Mouse (Mus musculus): ENCODE measurements around the gene Coro1c. TPM values are rescaled to one million over a fixed set of nuclear protein-coding genes. Genes with fewer than 3 reads are reported as not detected.
A peak's percentile ranks its signal among the peaks of the same experiment; 100 is the strongest.

Coro1c gene
- total and polyA plus RNA-seq, 2 experiments from 2014 or later, result 165 to 311 TPM

DNA sequence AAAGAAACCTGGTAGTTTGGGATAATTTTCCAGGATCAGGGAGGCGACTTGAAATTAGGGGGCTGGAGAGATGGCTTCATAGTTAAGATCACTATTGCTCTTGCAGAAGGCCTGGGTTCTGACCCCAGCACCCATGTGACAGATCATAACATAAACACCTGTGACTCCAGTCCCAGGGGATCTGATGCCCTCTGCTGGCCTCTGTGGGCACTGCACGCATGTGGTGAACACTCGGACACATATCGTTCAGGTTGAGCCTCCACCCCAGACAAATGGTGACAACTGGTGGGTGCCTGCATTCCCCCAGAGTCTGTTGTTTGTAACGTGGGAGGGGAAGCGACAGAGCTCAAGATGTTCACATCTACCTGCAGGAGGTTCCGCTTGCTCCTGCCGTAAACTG, 47.3 kb downstream of the Coro1c start:
- Histone ChIP-seq H3K9me3 (ENCODE audit: low read length) (no peaks in the 10 kb centered on the region), H3K27ac (ENCODE audit: low read depth, low read length) (no peak overlapping the region), H3K36me3 (ENCODE audit: insufficient read depth, low read length) (peaks cover 15% of the 10 kb centered on the region; the same call in 1 of the 2 replicates), H3K4me2 (ENCODE audit: low read depth, low read length, poor library complexity, severe bottlenecking) (no peak overlapping the region), H3K27me3 (ENCODE audit: insufficient read depth, low read length) (no peaks in the 10 kb centered on the region), H3K4me3 (ENCODE audit: low read depth, low read length) (no peak overlapping the region), H3K4me1 (ENCODE audit: insufficient read depth, low read length) (no peaks in the 10 kb centered on the region), H3K9ac (replicated peaks; ENCODE audit: low read length, poor library complexity, severe bottlenecking) (no peak overlapping the region)
- 96% methylated on average over 8 of the region's 8 CpGs for whole genome bisulfite sequencing
- ATAC-seq (ENCODE audit: low FRiP score) (no peak), DNase-seq (ENCODE audit: low spot score) (no peak)
- TF ChIP-seq CTCF (IDR thresholded peaks at IDR 0.05), result peak; percentile 69

DNA sequence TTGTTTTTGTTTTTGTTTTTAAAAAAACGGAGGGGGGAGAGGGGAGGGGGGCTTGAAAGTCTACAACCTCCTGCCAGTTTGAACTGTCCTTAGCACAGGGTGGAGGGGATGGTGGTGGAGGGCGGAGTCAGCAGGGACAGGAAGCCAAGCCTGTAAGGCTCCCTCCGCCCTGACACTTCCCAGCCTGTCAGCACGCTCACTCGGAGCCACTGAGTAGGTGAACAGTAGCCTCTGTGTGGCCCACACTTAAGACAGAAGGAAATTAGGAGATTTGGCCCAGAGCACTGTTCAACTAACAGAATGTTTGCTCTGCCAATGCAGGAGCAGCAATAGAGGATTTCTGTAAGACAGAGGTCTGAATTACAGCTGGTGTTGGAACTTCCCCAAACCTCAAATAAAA, 49.6 kb downstream of the Coro1c start:
- Histone ChIP-seq H3K36me3 (ENCODE audit: insufficient read depth, low read length) (peaks cover 12% of the 10 kb centered on the region; the same call in 1 of the 2 replicates), H3K27me3 (ENCODE audit: insufficient read depth, low read length) (no peaks in the 10 kb centered on the region), H3K9ac (replicated peaks; ENCODE audit: low read length, poor library complexity, severe bottlenecking) (no peak overlapping the region), H3K9me3 (ENCODE audit: low read length) (no peaks in the 10 kb centered on the region), H3K4me2 (ENCODE audit: low read depth, low read length, poor library complexity, severe bottlenecking) (no peak overlapping the region), H3K4me1 (ENCODE audit: insufficient read depth, low read length) (no peaks in the 10 kb centered on the region), H3K4me3 (ENCODE audit: low read depth, low read length) (no peak overlapping the region), H3K27ac (ENCODE audit: low read depth, low read length) (no peak overlapping the region)
- no peak for TF ChIP-seq CTCF (IDR thresholded peaks at IDR 0.05)
- WGBS, result 79% methylated on average over 5 of the region's 5 CpGs
- ATAC-seq (ENCODE audit: low FRiP score), result no peak
- DNase-seq (ENCODE audit: low spot score), result no peak

DNA sequence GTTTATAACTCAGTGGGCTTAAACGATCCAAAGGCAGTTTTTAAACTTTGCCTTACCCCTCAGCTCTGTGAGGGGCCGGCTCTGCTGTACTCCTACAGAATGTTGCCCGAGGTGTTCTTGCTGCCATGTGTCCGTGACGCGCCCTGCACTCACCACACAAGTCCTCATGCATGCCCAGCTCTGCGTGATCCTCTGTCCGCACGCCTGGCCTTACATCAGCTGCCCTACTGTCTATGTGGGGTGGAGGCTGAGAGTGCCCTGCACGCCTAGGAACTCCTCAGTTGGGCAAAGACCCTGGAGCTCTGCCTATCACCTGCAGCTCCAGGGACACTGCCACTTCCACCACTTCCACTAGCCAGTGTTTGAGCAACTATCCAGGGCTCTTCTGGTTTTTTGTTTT, 50.0 kb downstream of the Coro1c start:
- Histone ChIP-seq H3K4me3 (ENCODE audit: low read depth, low read length) (no peak overlapping the region), H3K27me3 (ENCODE audit: insufficient read depth, low read length) (no peaks in the 10 kb centered on the region), H3K27ac (ENCODE audit: low read depth, low read length) (no peak overlapping the region), H3K4me1 (ENCODE audit: insufficient read depth, low read length) (no peaks in the 10 kb centered on the region), H3K36me3 (ENCODE audit: insufficient read depth, low read length) (peaks cover 7% of the 10 kb centered on the region; the same call in 1 of the 2 replicates), H3K4me2 (ENCODE audit: low read depth, low read length, poor library complexity, severe bottlenecking) (no peak overlapping the region), H3K9me3 (ENCODE audit: low read length) (no peaks in the 10 kb centered on the region), H3K9ac (replicated peaks; ENCODE audit: low read length, poor library complexity, severe bottlenecking) (no peak overlapping the region)
- no peak for DNase-seq (ENCODE audit: low spot score)
- TF ChIP-seq CTCF (IDR thresholded peaks at IDR 0.05), result no peak
- WGBS, result 86% methylated on average over 10 of the region's 10 CpGs
- no peak for ATAC-seq (ENCODE audit: low FRiP score)

DNA sequence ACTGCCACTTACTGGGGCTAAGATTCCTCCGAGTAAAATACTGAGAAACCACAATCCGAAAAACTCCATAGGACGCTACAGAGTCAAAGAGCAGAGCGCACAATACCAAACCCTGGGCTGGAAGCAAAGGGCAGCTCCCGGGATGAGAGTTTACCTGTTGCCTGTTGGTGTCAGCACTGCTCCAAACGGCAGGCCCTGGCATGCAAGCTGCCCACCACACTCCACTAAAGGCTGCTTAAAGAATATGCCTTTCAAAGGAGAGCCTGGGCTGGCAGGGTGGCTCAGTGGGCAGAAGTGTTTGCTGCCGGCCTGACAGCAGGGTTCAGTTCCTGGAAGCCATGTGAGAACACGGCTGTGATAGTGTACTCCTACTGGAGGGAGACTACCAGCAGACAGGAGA, 50.9 kb downstream of the Coro1c start:
- Histone ChIP-seq H3K27ac (ENCODE audit: low read depth, low read length) (no peak overlapping the region), H3K4me1 (ENCODE audit: insufficient read depth, low read length) (no peaks in the 10 kb centered on the region), H3K9ac (replicated peaks; ENCODE audit: low read length, poor library complexity, severe bottlenecking) (no peak overlapping the region), H3K36me3 (ENCODE audit: insufficient read depth, low read length) (peaks cover 6% of the 10 kb centered on the region; the same call in 1 of the 2 replicates), H3K27me3 (ENCODE audit: insufficient read depth, low read length) (no peaks in the 10 kb centered on the region), H3K9me3 (ENCODE audit: low read length) (no peaks in the 10 kb centered on the region), H3K4me2 (ENCODE audit: low read depth, low read length, poor library complexity, severe bottlenecking) (no peak overlapping the region), H3K4me3 (ENCODE audit: low read depth, low read length) (no peak overlapping the region)
- WGBS, result 63% methylated on average over 8 of the region's 8 CpGs
- TF ChIP-seq CTCF (IDR thresholded peaks at IDR 0.05), result peak; percentile 38
- DNase-seq (ENCODE audit: low spot score) (no peak), ATAC-seq (ENCODE audit: low FRiP score) (no peak)

DNA sequence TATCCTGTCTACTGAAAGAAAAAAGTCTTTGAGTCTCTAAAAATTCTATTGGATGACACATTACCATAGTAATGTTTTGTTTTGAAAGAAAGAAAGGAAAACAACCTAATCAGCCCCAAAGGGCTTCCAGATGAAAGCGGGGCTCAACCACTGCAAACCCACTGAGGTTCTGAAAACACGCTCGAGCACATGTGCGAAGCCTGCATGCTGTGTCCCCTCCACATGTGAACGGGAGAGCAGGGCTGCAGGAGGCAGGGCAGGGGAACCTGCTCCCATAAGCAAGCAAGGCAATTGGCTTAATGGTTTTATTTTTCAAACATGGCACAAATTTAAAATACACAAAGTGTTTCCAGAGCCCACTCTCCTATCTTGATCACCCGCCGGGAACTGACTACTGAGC, 51.9 kb downstream of the Coro1c start:
- Histone ChIP-seq H3K4me1 (ENCODE audit: insufficient read depth, low read length) (no peaks in the 10 kb centered on the region), H3K9ac (replicated peaks; ENCODE audit: low read length, poor library complexity, severe bottlenecking) (no peak overlapping the region; the same call in 1 of the 2 replicates), H3K4me3 (ENCODE audit: low read depth, low read length) (no peak overlapping the region), H3K4me2 (ENCODE audit: low read depth, low read length, poor library complexity, severe bottlenecking) (no peak overlapping the region), H3K9me3 (ENCODE audit: low read length) (no peaks in the 10 kb centered on the region), H3K27me3 (ENCODE audit: insufficient read depth, low read length) (no peaks in the 10 kb centered on the region), H3K36me3 (ENCODE audit: insufficient read depth, low read length) (peaks cover 7% of the 10 kb centered on the region), H3K27ac (ENCODE audit: low read depth, low read length) (0 out of 2 replicates have a peak overlapping the region, but pooled peaks have one; percentile 38)
- 63% methylated on average over 7 of the region's 7 CpGs for WGBS
- TF ChIP-seq CTCF (IDR thresholded peaks at IDR 0.05), result no peak
- DNase-seq (ENCODE audit: low spot score) (no peak), ATAC-seq (ENCODE audit: low FRiP score) (no peak)

DNA sequence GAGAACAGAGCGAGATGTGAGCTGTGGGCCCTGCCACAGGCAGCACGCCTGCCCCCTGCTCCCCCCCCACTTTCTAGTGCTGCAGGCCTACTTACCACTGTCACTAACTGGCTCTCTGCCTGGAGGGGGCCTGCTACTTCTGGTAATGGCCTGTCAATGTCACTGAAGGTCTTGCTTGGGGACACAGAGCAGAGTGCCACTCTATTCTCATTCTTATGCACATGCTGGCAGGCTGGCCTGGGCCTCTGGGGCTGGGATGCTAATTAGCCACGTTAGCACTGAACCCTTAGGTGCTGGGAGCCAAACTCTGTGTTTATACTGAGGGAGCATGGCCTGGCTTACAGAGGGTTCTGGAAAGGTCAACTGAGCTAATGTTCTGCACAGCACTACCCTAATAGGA, 52.9 kb downstream of the Coro1c start:
- 27% methylated on average over 3 of the region's 3 CpGs for WGBS
- H3K4me1 ChIP-seq (ENCODE audit: insufficient read depth, low read length), result no peaks in the 10 kb centered on the region
- H3K27ac ChIP-seq (ENCODE audit: low read depth, low read length), result peak overlapping the region; percentile 7; the same call in 1 of the 2 replicates
- H3K9me3 ChIP-seq (ENCODE audit: low read length), result no peaks in the 10 kb centered on the region
- no peaks in the 10 kb centered on the region for H3K27me3 ChIP-seq (ENCODE audit: insufficient read depth, low read length)
- H3K9ac ChIP-seq (replicated peaks; ENCODE audit: low read length, poor library complexity, severe bottlenecking), result no peak overlapping the region
- no peak for TF ChIP-seq CTCF (IDR thresholded peaks at IDR 0.05)
- no peak for ATAC-seq (ENCODE audit: low FRiP score)
- no peak overlapping the region for H3K4me3 ChIP-seq (ENCODE audit: low read depth, low read length)
- no peak overlapping the region for H3K4me2 ChIP-seq (ENCODE audit: low read depth, low read length, poor library complexity, severe bottlenecking)
- H3K36me3 ChIP-seq (ENCODE audit: insufficient read depth, low read length), result peaks cover 14% of the 10 kb centered on the region
- peak; percentile 61 for DNase-seq (ENCODE audit: low spot score)

Data from midbrain, postnatal 0 days (tissue).